Comparison of ENCODE assay signal across 8 mouse cellular contexts in the genomic region with DNA sequence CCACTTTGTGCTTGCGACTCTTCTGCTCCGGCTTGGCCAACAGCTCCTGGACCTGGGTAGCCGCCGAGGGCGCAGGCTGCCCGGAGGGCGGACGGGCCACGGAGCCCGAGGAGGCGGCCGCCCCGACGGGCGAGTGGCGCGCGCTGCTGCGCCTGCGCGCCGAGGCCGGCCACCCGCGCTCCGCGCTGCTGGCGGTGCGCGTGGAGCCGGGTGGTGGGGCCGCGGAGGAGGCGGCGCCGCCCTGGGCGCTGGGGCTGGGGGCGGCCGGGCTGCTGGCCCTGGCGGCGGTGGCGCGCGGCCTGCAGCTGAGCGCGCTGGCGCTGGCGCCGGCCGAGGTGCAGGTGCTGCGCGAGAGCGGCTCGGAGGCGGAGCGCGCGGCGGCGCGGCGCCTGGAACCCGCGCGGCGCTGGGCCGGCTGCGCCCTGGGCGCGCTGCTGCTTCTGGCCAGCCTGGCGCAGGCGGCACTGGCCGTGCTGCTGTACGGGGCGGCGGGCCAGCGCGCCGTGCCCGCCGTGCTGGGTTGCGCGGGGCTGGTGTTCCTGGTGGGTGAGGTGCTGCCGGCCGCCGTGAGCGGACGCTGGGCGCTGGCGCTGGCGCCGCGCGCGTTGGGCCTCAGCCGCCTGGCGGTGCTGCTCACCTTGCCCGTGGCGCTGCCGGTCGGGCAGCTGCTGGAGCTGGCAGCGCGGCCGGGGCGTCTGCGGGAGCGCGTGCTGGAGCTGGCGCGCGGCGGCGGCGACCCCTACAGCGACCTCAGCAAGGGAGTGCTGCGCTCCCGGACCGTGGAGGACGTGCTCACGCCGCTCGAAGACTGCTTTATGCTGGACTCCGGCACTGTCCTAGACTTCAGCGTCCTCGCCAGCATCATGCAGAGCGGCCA. TPM values are rescaled to one million over a fixed set of nuclear protein-coding genes. Genes with fewer than 3 reads are reported as not detected.
DNase-seq lines count a peak whose midpoint lies in the region; ATAC-seq lines count a peak whose summit lies in the region.

No protein-coding gene starts in this region.

- peak overlapping the region; percentile 90 for H3K4me2 ChIP-seq in embryonic facial prominence, embryonic 15.5 days (replicated peaks)
- peak overlapping the region; percentile 92 for H3K4me2 ChIP-seq in midbrain, embryonic 12.5 days (replicated peaks)

- peaks cover 3% of the 10 kb centered on the region for H3K36me3 ChIP-seq in embryonic facial prominence, embryonic 15.5 days
- H3K36me3 ChIP-seq in midbrain, embryonic 12.5 days = peaks cover 17% of the 10 kb centered on the region

- H3K9me3 ChIP-seq in embryonic facial prominence, embryonic 15.5 days (replicated peaks) = no peaks in the 10 kb centered on the region
- H3K9me3 ChIP-seq in midbrain, embryonic 12.5 days = peaks cover 3% of the 10 kb centered on the region; the same call in 1 of the 2 replicates

- H3K9ac ChIP-seq in embryonic facial prominence, embryonic 15.5 days = peak overlapping the region; percentile 83
- peak overlapping the region; percentile 92 for H3K9ac ChIP-seq in midbrain, embryonic 12.5 days (replicated peaks)

- H3K27me3 ChIP-seq in embryonic facial prominence, embryonic 15.5 days = no peaks in the 10 kb centered on the region
- H3K27me3 ChIP-seq in midbrain, embryonic 12.5 days = no peaks in the 10 kb centered on the region

- WGBS in embryonic facial prominence, embryonic 15.5 days = under 1% methylated on average over 104 of the region's 126 CpGs
- WGBS in midbrain, embryonic 12.5 days = under 1% methylated on average over 70 of the region's 126 CpGs

- peak; percentile 74 for ATAC-seq in embryonic facial prominence, embryonic 15.5 days (ENCODE audit: insufficient number of reproducible peaks, low FRiP score, low TSS enrichment, low read depth)
- peak; percentile 75 for ATAC-seq in midbrain, embryonic 12.5 days (ENCODE audit: low FRiP score, low read depth)

- peaks cover 26% of the 10 kb centered on the region for H3K4me1 ChIP-seq in embryonic facial prominence, embryonic 15.5 days
- peaks cover 33% of the 10 kb centered on the region for H3K4me1 ChIP-seq in midbrain, embryonic 12.5 days

- intact Hi-C loops in left cerebral cortex, postnatal 36 days (cut with DNase I) = loop anchor here (5.0 kb wide), 2 partner anchors 65 to 145 kb away; a partner anchor contains a TSS

- peak overlapping the region; percentile 99 for H3K4me3 ChIP-seq in embryonic facial prominence, embryonic 15.5 days (replicated peaks)
- peak overlapping the region; percentile 96 for H3K4me3 ChIP-seq in midbrain, embryonic 12.5 days

- peak overlapping the region; percentile 100 for H3K27ac ChIP-seq in embryonic facial prominence, embryonic 15.5 days (replicated peaks)
- H3K27ac ChIP-seq in midbrain, embryonic 12.5 days (replicated peaks) = peak overlapping the region; percentile 99

- DNase-seq in adrenal gland, adult 18-20 months (ENCODE audit: low spot score in 2 of 2) = peak; percentile 41 to 56
- DNase-seq in adrenal gland, postnatal 4 days (ENCODE audit: low spot score in 2 of 2) = no peak
- peak; percentile 69 for DNase-seq in adrenal gland, postnatal 14 days
- DNase-seq in heart, postnatal 4 days = peak; percentile 62
- DNase-seq in left cerebral cortex, postnatal 36 days (ENCODE audit: low spot score in 2 of 2) = peak; percentile 61 to 81
- DNase-seq in spleen, postnatal 36 days (ENCODE audit: low spot score in 2 of 2) = peak; percentile 36 to 43

RNA-seq across cellular contexts. Expression of a gene that starts 0.7 kb away (rescaled TPM):
- 10 to 100 TPM; 20.8 to 28.9 TPM for total RNA-seq in adrenal gland, adult 18-20 months (2021)
- total RNA-seq in adrenal gland, postnatal 4 days (2021) = 10 to 100 TPM; 44.1 to 45.1 TPM
- total RNA-seq in adrenal gland, postnatal 14 days (2021) = 26.3 and 27.5 TPM in 2 replicates
- polyA plus RNA-seq in embryonic facial prominence, embryonic 15.5 days (2015; fragmentation: Nextera tagmentation; extraction: Ambion mirVana) = 3.8 and 4.3 TPM in 2 replicates
- 10 to 100 TPM; 14.9 to 15.7 TPM for total RNA-seq in heart, postnatal 4 days (2021)
- total RNA-seq in left cerebral cortex, postnatal 36 days (2021) = 10 to 100 TPM; 30.4 to 32.9 TPM
- polyA plus RNA-seq in midbrain, embryonic 12.5 days (2016; fragmentation: Nextera tagmentation; extraction: Ambion mirVana) = 3.8 and 4.6 TPM in 2 replicates

RNA-seq across cellular contexts. Expression of a gene that starts 24.4 kb away (rescaled TPM):
- total RNA-seq in adrenal gland, adult 18-20 months (2021) = 10 to 100 TPM; 10.3 to 10.6 TPM
- 10 to 100 TPM; 20.7 to 22.9 TPM for total RNA-seq in adrenal gland, postnatal 4 days (2021)
- 8.9 and 9.7 TPM in 2 replicates for total RNA-seq in adrenal gland, postnatal 14 days (2021)
- polyA plus RNA-seq in embryonic facial prominence, embryonic 15.5 days (2015; fragmentation: Nextera tagmentation; extraction: Ambion mirVana) = 17.6 and 21.6 TPM in 2 replicates
- total RNA-seq in heart, postnatal 4 days (2021) = 100 to 1,000 TPM; 151 to 159 TPM
- 1 to 10 TPM; 3.1 to 9.6 TPM for total RNA-seq in left cerebral cortex, postnatal 36 days (2021)
- 19.8 and 21.1 TPM in 2 replicates for polyA plus RNA-seq in midbrain, embryonic 12.5 days (2016; fragmentation: Nextera tagmentation; extraction: Ambion mirVana)

RNA-seq across cellular contexts. Expression of a gene that starts 26.9 kb away (rescaled TPM):
- total RNA-seq in adrenal gland, adult 18-20 months (2021) = not detected
- not detected for total RNA-seq in adrenal gland, postnatal 4 days (2021)
- 2.1 TPM in 1 of 2 replicates, not detected in the other for total RNA-seq in adrenal gland, postnatal 14 days (2021)
- 0.25 and 0.40 TPM in 2 replicates for polyA plus RNA-seq in embryonic facial prominence, embryonic 15.5 days (2015; fragmentation: Nextera tagmentation; extraction: Ambion mirVana)
- total RNA-seq in heart, postnatal 4 days (2021) = 10 to 100 TPM; 48.6 to 69.8 TPM
- not detected for total RNA-seq in left cerebral cortex, postnatal 36 days (2021)
- 0.55 TPM in 1 of 2 replicates, not detected in the other for polyA plus RNA-seq in midbrain, embryonic 12.5 days (2016; fragmentation: Nextera tagmentation; extraction: Ambion mirVana)

RNA-seq across cellular contexts. Expression of a gene that starts 34.9 kb away (rescaled TPM):
- total RNA-seq in adrenal gland, adult 18-20 months (2021) = 10 to 100 TPM; 11.0 to 11.1 TPM
- total RNA-seq in adrenal gland, postnatal 4 days (2021) = 10 to 100 TPM; 19.8 to 23.1 TPM
- 11.7 and 15.3 TPM in 2 replicates for total RNA-seq in adrenal gland, postnatal 14 days (2021)
- polyA plus RNA-seq in embryonic facial prominence, embryonic 15.5 days (2015; fragmentation: Nextera tagmentation; extraction: Ambion mirVana) = 25.7 and 29.5 TPM in 2 replicates
- total RNA-seq in heart, postnatal 4 days (2021) = 10 to 100 TPM; 16.0 to 18.5 TPM
- 10 to 100 TPM; 11.9 to 15.8 TPM for total RNA-seq in left cerebral cortex, postnatal 36 days (2021)
- polyA plus RNA-seq in midbrain, embryonic 12.5 days (2016; fragmentation: Nextera tagmentation; extraction: Ambion mirVana) = 19.6 and 19.8 TPM in 2 replicates

RNA-seq across cellular contexts. Expression of a gene that starts 40.9 kb away (rescaled TPM):
- 1 to 10 TPM; 3.6 to 5.9 TPM for total RNA-seq in adrenal gland, adult 18-20 months (2021)
- total RNA-seq in adrenal gland, postnatal 4 days (2021) = 1 to 10 TPM; 4.3 to 5.2 TPM
- total RNA-seq in adrenal gland, postnatal 14 days (2021) = 4.2 and 4.6 TPM in 2 replicates
- polyA plus RNA-seq in embryonic facial prominence, embryonic 15.5 days (2015; fragmentation: Nextera tagmentation; extraction: Ambion mirVana) = 15.0 and 15.8 TPM in 2 replicates
- 1 to 10 TPM; 4.4 to 4.8 TPM for total RNA-seq in heart, postnatal 4 days (2021)
- 10 to 100 TPM; 13.3 to 14.0 TPM for total RNA-seq in left cerebral cortex, postnatal 36 days (2021)
- 10.2 and 10.5 TPM in 2 replicates for polyA plus RNA-seq in midbrain, embryonic 12.5 days (2016; fragmentation: Nextera tagmentation; extraction: Ambion mirVana)

Comparison
In these comparisons a context has a peak if more than half of its experiments do, and no peak if none do; other contexts are left out.
1. DNase-seq: peak in adrenal gland, adult 18-20 months (2 of 2), adrenal gland, postnatal 14 days (single experiment), heart, postnatal 4 days (single experiment), left cerebral cortex, postnatal 36 days (2 of 2) and spleen, postnatal 36 days (2 of 2); none in adrenal gland, postnatal 4 days (0 of 2).
2. RNA of a gene that starts 24.4 kb away (total RNA-seq): 151 to 159 TPM in heart, postnatal 4 days; 20.7 to 22.9 TPM in adrenal gland, postnatal 4 days, 10.3 to 10.6 TPM in adrenal gland, adult 18-20 months, 8.9 to 9.7 TPM in adrenal gland, postnatal 14 days and 3.1 to 9.6 TPM in left cerebral cortex, postnatal 36 days; every median in the first group is over 4 times any median in the second.
3. RNA of a gene that starts 26.9 kb away (total RNA-seq): 48.6 to 69.8 TPM in heart, postnatal 4 days; 2.1 TPM in adrenal gland, postnatal 14 days, not detected in adrenal gland, adult 18-20 months, not detected in adrenal gland, postnatal 4 days and not detected in left cerebral cortex, postnatal 36 days; every median in the first group is over 10 times any median in the second.